Comparison of ENCODE assay signal across 12 mouse cellular contexts in genomic region chr6:99440606-99441005, GRCm38 (mm10).
DNase-seq lines count a peak whose midpoint lies in the region; ATAC-seq and TF ChIP-seq lines count a peak whose summit lies in the region.
"Had no signal": no experiment of that assay in that cellular context is flagged by ENCODE, and none has a peak within 500 bp of the region (broad histone marks: within the 10 kb centered on the region; RNA-seq: fewer than 3 reads in every experiment).

No protein-coding gene starts in this region.

- H3K9ac ChIP-seq in forebrain, embryonic 11.5 days (ENCODE audit: low read length), result no peak overlapping the region
- no peak overlapping the region for H3K9ac ChIP-seq in forebrain, embryonic 16.5 days (replicated peaks; ENCODE audit: low read depth, low read length)
- H3K9ac ChIP-seq in hindbrain, embryonic 12.5 days, result no peak overlapping the region
- no peak overlapping the region for H3K9ac ChIP-seq in hindbrain, embryonic 14.5 days
- H3K9ac ChIP-seq: neural tube, embryonic 12.5 days; stomach, embryonic 15.5 days had no signal

- no peak for DNase-seq in forebrain, embryonic 11.5 days (ENCODE audit: low spot score)
- no peak for DNase-seq in hindbrain, embryonic 14.5 days (ENCODE audit: low spot score)
- no peak for DNase-seq in thymus, adult 2 months
- DNase-seq in thymus, adult 18-20 months, result no peak
- DNase-seq in T-cell, adult 2 months (ENCODE audit: low spot score), result no peak
- no peak for DNase-seq in thymus, postnatal 14 days
- DNase-seq: cerebellum, postnatal 25 days; right cerebral cortex, postnatal 14 days had no signal

- no peak for TF ChIP-seq POLR2A in thymus, adult 2 months (IDR thresholded peaks at IDR 0.05; ENCODE audit: control insufficient read depth, extremely low read depth, insufficient read depth, low read length, poor library complexity)

- WGBS in forebrain, embryonic 11.5 days, result 85% methylated on average over 2 of the region's 2 CpGs
- 91% methylated on average over 2 of the region's 2 CpGs for WGBS in forebrain, embryonic 16.5 days
- 92% methylated on average over 2 of the region's 2 CpGs for WGBS in hindbrain, embryonic 12.5 days
- 84% methylated on average over 2 of the region's 2 CpGs for WGBS in hindbrain, embryonic 14.5 days
- 96% methylated on average over 2 of the region's 2 CpGs for WGBS in thymus, adult 2 months

- H3K36me3 ChIP-seq in forebrain, embryonic 11.5 days (ENCODE audit: control insufficient read depth, insufficient read depth, low read length), result no peaks in the 10 kb centered on the region
- no peaks in the 10 kb centered on the region for H3K36me3 ChIP-seq in forebrain, embryonic 16.5 days (ENCODE audit: control insufficient read depth, insufficient read depth)
- no peaks in the 10 kb centered on the region for H3K36me3 ChIP-seq in hindbrain, embryonic 12.5 days
- H3K36me3 ChIP-seq in hindbrain, embryonic 14.5 days (replicated peaks; ENCODE audit: control insufficient read depth, insufficient read depth), result no peaks in the 10 kb centered on the region
- no peaks in the 10 kb centered on the region for H3K36me3 ChIP-seq in thymus, adult 2 months (ENCODE audit: control insufficient read depth, insufficient read depth, low read length)
- H3K36me3 ChIP-seq: neural tube, embryonic 12.5 days; stomach, embryonic 15.5 days had no signal

- no peaks in the 10 kb centered on the region for H3K27me3 ChIP-seq in forebrain, embryonic 11.5 days (ENCODE audit: control insufficient read depth, insufficient read depth, low read length)
- H3K27me3 ChIP-seq in forebrain, embryonic 16.5 days (replicated peaks; ENCODE audit: control insufficient read depth, insufficient read depth, low read length), result no peaks in the 10 kb centered on the region
- H3K27me3 ChIP-seq in hindbrain, embryonic 12.5 days, result no peaks in the 10 kb centered on the region
- H3K27me3 ChIP-seq in hindbrain, embryonic 14.5 days (ENCODE audit: control insufficient read depth, insufficient read depth, low read length), result no peaks in the 10 kb centered on the region
- no peaks in the 10 kb centered on the region for H3K27me3 ChIP-seq in thymus, adult 2 months (ENCODE audit: control insufficient read depth, insufficient read depth, low read length)
- H3K27me3 ChIP-seq: neural tube, embryonic 12.5 days; stomach, embryonic 15.5 days had no signal

- H3K4me3 ChIP-seq in forebrain, embryonic 11.5 days (ENCODE audit: low read depth, low read length), result no peak overlapping the region
- H3K4me3 ChIP-seq in forebrain, embryonic 16.5 days (replicated peaks; ENCODE audit: low read length), result no peak overlapping the region
- no peak overlapping the region for H3K4me3 ChIP-seq in hindbrain, embryonic 12.5 days
- H3K4me3 ChIP-seq in hindbrain, embryonic 14.5 days (replicated peaks; ENCODE audit: low read length), result no peak overlapping the region
- no peak overlapping the region for H3K4me3 ChIP-seq in thymus, adult 2 months (ENCODE audit: control insufficient read depth, insufficient read depth, low read length)
- H3K4me3 ChIP-seq: neural tube, embryonic 12.5 days; stomach, embryonic 15.5 days had no signal

- peaks cover 23% of the 10 kb centered on the region for H3K4me1 ChIP-seq in forebrain, embryonic 11.5 days (replicated peaks; ENCODE audit: control insufficient read depth, insufficient read depth, low read length)
- peaks cover 18% of the 10 kb centered on the region for H3K4me1 ChIP-seq in forebrain, embryonic 16.5 days (replicated peaks; ENCODE audit: control insufficient read depth, insufficient read depth, low read length)
- H3K4me1 ChIP-seq in hindbrain, embryonic 12.5 days, result peaks cover 30% of the 10 kb centered on the region
- H3K4me1 ChIP-seq in hindbrain, embryonic 14.5 days (replicated peaks; ENCODE audit: control insufficient read depth, insufficient read depth, low read length), result peaks cover 21% of the 10 kb centered on the region
- H3K4me1 ChIP-seq in thymus, adult 2 months (replicated peaks; ENCODE audit: control insufficient read depth, insufficient read depth, low read length), result peaks cover 23% of the 10 kb centered on the region

- peak overlapping the region; percentile 55; the same call in 1 of the 2 replicates for H3K27ac ChIP-seq in forebrain, embryonic 11.5 days (ENCODE audit: low read depth, low read length)
- no peak overlapping the region for H3K27ac ChIP-seq in forebrain, embryonic 16.5 days (ENCODE audit: low read length)
- peak overlapping the region; percentile 62; the same call in 1 of the 2 replicates for H3K27ac ChIP-seq in hindbrain, embryonic 12.5 days
- no peak overlapping the region for H3K27ac ChIP-seq in hindbrain, embryonic 14.5 days
- peak overlapping the region; percentile 34; the same call in 1 of the 2 replicates for H3K27ac ChIP-seq in thymus, adult 2 months (ENCODE audit: control insufficient read depth, insufficient read depth, low read length)
- H3K27ac ChIP-seq: neural tube, embryonic 12.5 days; stomach, embryonic 15.5 days had no signal

- H3K9me3 ChIP-seq in forebrain, embryonic 11.5 days (ENCODE audit: control insufficient read depth, low read length), result no peaks in the 10 kb centered on the region
- H3K9me3 ChIP-seq in forebrain, embryonic 16.5 days (ENCODE audit: control insufficient read depth, low read length), result no peaks in the 10 kb centered on the region
- no peaks in the 10 kb centered on the region for H3K9me3 ChIP-seq in hindbrain, embryonic 12.5 days (replicated peaks)
- H3K9me3 ChIP-seq in hindbrain, embryonic 14.5 days (ENCODE audit: control insufficient read depth, low read length), result no peaks in the 10 kb centered on the region
- H3K9me3 ChIP-seq: neural tube, embryonic 12.5 days; stomach, embryonic 15.5 days had no signal

- H3K4me2 ChIP-seq in forebrain, embryonic 11.5 days (ENCODE audit: low read depth, low read length, severe bottlenecking), result no peak overlapping the region
- no peak overlapping the region for H3K4me2 ChIP-seq in forebrain, embryonic 16.5 days (ENCODE audit: low read length)
- H3K4me2 ChIP-seq in hindbrain, embryonic 12.5 days (replicated peaks), result no peak overlapping the region
- no peak overlapping the region for H3K4me2 ChIP-seq in hindbrain, embryonic 14.5 days (replicated peaks)
- H3K4me2 ChIP-seq: stomach, embryonic 15.5 days had no signal

- no peak for ATAC-seq in forebrain, embryonic 11.5 days (replicated peaks; ENCODE audit: low FRiP score)
- ATAC-seq in forebrain, embryonic 16.5 days, result no peak
- no peak for ATAC-seq in hindbrain, embryonic 12.5 days (ENCODE audit: low FRiP score)
- ATAC-seq in hindbrain, embryonic 14.5 days (ENCODE audit: low FRiP score), result no peak

- TF ChIP-seq CTCF in thymus, adult 2 months (IDR thresholded peaks at IDR 0.05; ENCODE audit: borderline replicate concordance, control insufficient read depth, extremely low read depth, insufficient read depth, low read length, poor library complexity), result no peak

Comparison
In these comparisons a context has a peak if more than half of its experiments do, and no peak if none do; other contexts are left out.
1. H3K27ac ChIP-seq: peak in forebrain, embryonic 11.5 days (single experiment), hindbrain, embryonic 12.5 days (single experiment) and thymus, adult 2 months (single experiment); none in forebrain, embryonic 16.5 days (single experiment) and hindbrain, embryonic 14.5 days (single experiment).